26 mouse cellular contexts compared by ENCODE assay signal in genomic region chr7:122350741-122351140, GRCm38 (mm10).
A peak's percentile ranks its signal among the peaks of the same experiment; 100 is the strongest.
DNase-seq lines count a peak whose midpoint lies in the region; ATAC-seq and TF ChIP-seq lines count a peak whose summit lies in the region.
"Had no signal": no experiment of that assay in that cellular context is flagged by ENCODE, and none has a peak within 500 bp of the region (broad histone marks: within the 10 kb centered on the region; RNA-seq: fewer than 3 reads in every experiment).

No protein-coding gene starts in this region.

- H3K9me3 ChIP-seq in CH12.LX (replicated peaks; ENCODE audit: low read length): no peaks in the 10 kb centered on the region
- H3K9me3 ChIP-seq: embryonic facial prominence, embryonic 10.5 days; embryonic facial prominence, embryonic 13.5 days; forebrain, embryonic 12.5 days; forebrain, embryonic 15.5 days; hindbrain, embryonic 12.5 days; intestine, embryonic 15.5 days had no signal

- peak; percentile 42; the same call in 1 of the 2 replicates for ATAC-seq in frontal cortex, adult (ENCODE audit: low TSS enrichment)
- ATAC-seq: forebrain, embryonic 15.5 days; hindbrain, embryonic 16.5 days; intestine, embryonic 15.5 days had no signal

- DNase-seq in frontal cortex, postnatal 14 days (ENCODE audit: low spot score in 2 of 2): no peak
- DNase-seq in right cerebral cortex, adult 18-20 months: peak; percentile 48
- DNase-seq in right cerebral cortex, postnatal 4 days: no peak
- no peak for DNase-seq in CH12.LX (ENCODE audit: extremely low read depth)
- no peak for DNase-seq in B cell, adult 2 months
- DNase-seq: adrenal gland, adult 2 months; adrenal gland, postnatal 25 days; cerebellum, adult 11 months; cerebellum, adult 9-10 months; cerebellum, postnatal 25 days; embryo, embryonic 11 days; gastrocnemius, adult 2 months; gastrocnemius, postnatal 14 days; heart, adult 11 months; kidney, adult 11 months had no signal

- no peak for TF ChIP-seq EP300 in CH12.LX (IDR thresholded peaks at IDR 0.05; ENCODE audit: low read length)

- TF ChIP-seq RAD21 in CH12.LX (IDR thresholded peaks at IDR 0.05; ENCODE audit: low read depth, low read length): no peak

- dilution Hi-C loops in CH12.LX (cut with MboI; ENCODE audit: extremely low pct_ligation_motif_present, extremely low pct_unique_long_range_greater_than_20kb, low sequenced_read_pairs): no loop called here

- peaks cover 94% of the 10 kb centered on the region for H3K79me2 ChIP-seq in CH12.LX (replicated peaks; ENCODE audit: control insufficient read depth, extremely low read depth, insufficient read depth, poor library complexity, severe bottlenecking)

- no peak overlapping the region for H3K4me3 ChIP-seq in CH12.LX (replicated peaks in 1 of 3; ENCODE audit: low read depth in 2 of 3, low read length in 2 of 3, poor library complexity in 1 of 3)
- no peak overlapping the region for H3K4me3 ChIP-seq in cortical plate, adult 2 months (ENCODE audit: insufficient read depth, low read length)
- H3K4me3 ChIP-seq: embryonic facial prominence, embryonic 10.5 days; embryonic facial prominence, embryonic 13.5 days; erythroblast, embryonic 14.5 days; forebrain, embryonic 12.5 days; forebrain, embryonic 15.5 days; gastrocnemius, adult 2 months; hindbrain, embryonic 12.5 days; intestine, embryonic 15.5 days had no signal

- in situ Hi-C loops in CH12.LX (cut with MboI; ENCODE audit: low pct_ligation_motif_present, low pct_unique_long_range_greater_than_20kb, low sequenced_read_pairs): no loop called here

- TF ChIP-seq POLR2A in CH12.LX (IDR thresholded peaks at IDR 0.05; ENCODE audit: low read depth, low read length): no peak
- no peak for TF ChIP-seq POLR2A in cortical plate, adult 2 months (IDR thresholded peaks at IDR 0.05; ENCODE audit: extremely low read depth, insufficient read depth, low read length)

- H3K36me3 ChIP-seq in CH12.LX (replicated peaks in 1 of 2; ENCODE audit: control insufficient read depth in 1 of 2, insufficient read depth in 1 of 2, low read length in 1 of 2): peaks cover 16 to 68% of the 10 kb centered on the region in 2 experiments
- H3K36me3 ChIP-seq: embryonic facial prominence, embryonic 10.5 days; embryonic facial prominence, embryonic 13.5 days; forebrain, embryonic 12.5 days; forebrain, embryonic 15.5 days; hindbrain, embryonic 12.5 days; intestine, embryonic 15.5 days had no signal

- H3K4me2 ChIP-seq in CH12.LX (ENCODE audit: insufficient read depth, low read depth, poor library complexity, severe bottlenecking): no peak overlapping the region
- H3K4me2 ChIP-seq: embryonic facial prominence, embryonic 13.5 days; forebrain, embryonic 12.5 days; forebrain, embryonic 15.5 days; heart, embryonic 11.5 days; hindbrain, embryonic 12.5 days; intestine, embryonic 15.5 days had no signal

- peaks cover 49 to 96% of the 10 kb centered on the region in 2 experiments for H3K4me1 ChIP-seq in CH12.LX (ENCODE audit: control insufficient read depth in 1 of 2, insufficient read depth in 2 of 2)
- peaks cover 16% of the 10 kb centered on the region for H3K4me1 ChIP-seq in cortical plate, adult 2 months (ENCODE audit: control insufficient read depth, insufficient read depth, low read length)
- H3K4me1 ChIP-seq: intestine, embryonic 15.5 days had no signal

- no peaks in the 10 kb centered on the region for H3K27me3 ChIP-seq in CH12.LX (replicated peaks)
- H3K27me3 ChIP-seq: embryonic facial prominence, embryonic 13.5 days; forebrain, embryonic 12.5 days; forebrain, embryonic 15.5 days; hindbrain, embryonic 12.5 days; intestine, embryonic 15.5 days had no signal

- H3K9ac ChIP-seq in CH12.LX (ENCODE audit: insufficient read depth, low read depth): no peak overlapping the region
- H3K9ac ChIP-seq: embryonic facial prominence, embryonic 13.5 days; forebrain, embryonic 12.5 days; forebrain, embryonic 15.5 days; hindbrain, embryonic 12.5 days; intestine, embryonic 15.5 days had no signal

- no peak for TF ChIP-seq CTCF in CH12.LX (conservative IDR thresholded peaks at IDR 0.05 in 1 of 2, IDR thresholded peaks at IDR 0.05 in 1 of 2; ENCODE audit: low read depth in 2 of 2, low read length in 2 of 2)
- no peak for TF ChIP-seq CTCF in cortical plate, adult 2 months (IDR thresholded peaks at IDR 0.05; ENCODE audit: extremely low read depth, insufficient read depth, low read length)

- H3K27ac ChIP-seq in CH12.LX (ENCODE audit: insufficient read depth, low read depth): peak overlapping the region; percentile 90
- peak overlapping the region; percentile 5; the same call in 1 of the 2 replicates for H3K27ac ChIP-seq in cortical plate, adult 2 months (ENCODE audit: insufficient read depth, low read length)
- H3K27ac ChIP-seq: embryonic facial prominence, embryonic 10.5 days; embryonic facial prominence, embryonic 13.5 days; forebrain, embryonic 12.5 days; forebrain, embryonic 15.5 days; gastrocnemius, adult 2 months; hindbrain, embryonic 12.5 days; intestine, embryonic 15.5 days had no signal

TF ChIP-seq in CH12.LX, 34 proteins besides CTCF, POLR2A, EP300 and RAD21:
- TF ChIP-seq MEF2A (IDR thresholded peaks at IDR 0.05; ENCODE audit: borderline replicate concordance, low read depth, low read length) (no peak), ZC3H11A (IDR thresholded peaks at IDR 0.05; ENCODE audit: low read depth, low read length) (no peak), ETS1 (conservative IDR thresholded peaks at IDR 0.05; ENCODE audit: low read depth, low read length) (no peak), MYC (IDR thresholded peaks at IDR 0.05; ENCODE audit: low read depth, low read length) (no peak), BHLHE40 (IDR thresholded peaks at IDR 0.05; ENCODE audit: low read depth, low read length) (no peak), SMC3 (IDR thresholded peaks at IDR 0.05; ENCODE audit: low read depth, low read length) (no peak), MXI1 (IDR thresholded peaks at IDR 0.05; ENCODE audit: low read depth, low read length) (no peak), JUN (IDR thresholded peaks at IDR 0.05; ENCODE audit: insufficient read depth, low read depth, low read length) (no peak)
